Mouse (Mus musculus) CH12.LX (cell line): ENCODE data around the gene Ica1. TPM values are rescaled to one million over a fixed set of nuclear protein-coding genes. Genes with fewer than 3 reads are reported as not detected.

Experiments
- DNase-seq: peaks from one replicate; pipeline ENCODE4 v3.0.0-alpha.2; 2013; ENCODE audit errors: extremely low read depth
- H3K27ac ChIP-seq: 2 replicates; pipeline ENCODE4 v1.5.1; 2012; ENCODE audit warnings: low read depth, mild to moderate bottlenecking, control low read depth, moderate library complexity; ENCODE audit not compliant: insufficient read depth
- H3K27me3 ChIP-seq: replicated peaks from 2 replicates; pipeline ENCODE3; 2012; ENCODE audit warnings: inconsistent platforms
- H3K36me3 ChIP-seq, 2 experiments: replicated peaks in 1 of 2; 2 replicates each; pipeline versions ENCODE3 to v1.6.1; 2012; ENCODE audit warnings: inconsistent platforms in 1 of 2, low read length in 1 of 2, mild to moderate bottlenecking in 1 of 2, mixed read lengths in 1 of 2, moderate library complexity in 1 of 2; ENCODE audit not compliant: control insufficient read depth in 1 of 2, insufficient read depth in 1 of 2
- H3K4me1 ChIP-seq, 2 experiments: 2 replicates each; pipeline ENCODE4 v1.6.1; 2012; ENCODE audit warnings: inconsistent platforms in 1 of 2, moderate library complexity in 1 of 2; ENCODE audit not compliant: insufficient read depth in 2 of 2, control insufficient read depth in 1 of 2
- H3K4me2 ChIP-seq: 2 replicates; pipeline ENCODE4 v1.6.1; 2012; ENCODE audit warnings: low read depth, mild to moderate bottlenecking, control low read depth; ENCODE audit not compliant: poor library complexity, insufficient read depth, severe bottlenecking
- H3K4me3 ChIP-seq, 3 experiments: fragments of 150-350 bp in 1 of 3; sonication (generic) in 1 of 3; replicated peaks in 1 of 3; 2 replicates each; pipeline versions ENCODE3 to v1.5.1; 2011 to 2012; ENCODE audit warnings: low read depth in 2 of 3, low read length in 2 of 3, mild to moderate bottlenecking in 2 of 3, moderate library complexity in 2 of 3, control low read depth in 1 of 3, improper control_type of control experiment in 1 of 3, inconsistent platforms in 1 of 3, mixed read lengths in 1 of 3; ENCODE audit not compliant: poor library complexity in 1 of 3
- H3K79me2 ChIP-seq: replicated peaks from 2 replicates; pipeline ENCODE4 v1.6.1; 2012; ENCODE audit warnings: mild to moderate bottlenecking, moderate library complexity; ENCODE audit not compliant: control insufficient read depth, poor library complexity, insufficient read depth, severe bottlenecking; ENCODE audit errors: extremely low read depth
- H3K9ac ChIP-seq: 2 replicates; pipeline ENCODE4 v1.6.1; 2012; ENCODE audit warnings: low read depth, mild to moderate bottlenecking, control low read depth, moderate library complexity; ENCODE audit not compliant: insufficient read depth
- H3K9me3 ChIP-seq: replicated peaks from 2 replicates; pipeline ENCODE3; 2012; ENCODE audit warnings: low read length, inconsistent platforms, mixed read lengths
- BHLHE40 ChIP-seq: IDR thresholded peaks from 2 replicates; pipeline ENCODE4 v1.6.1; 2011; ENCODE audit warnings: mild to moderate bottlenecking, low read depth, low read length, improper control_type of control experiment
- CHD2 ChIP-seq: IDR thresholded peaks from 2 replicates; pipeline ENCODE4 v1.6.1; 2011; ENCODE audit warnings: low read length, improper control_type of control experiment
- EP300 ChIP-seq: IDR thresholded peaks from 2 replicates; pipeline ENCODE4 v1.6.1; 2011; ENCODE audit warnings: low read length, improper control_type of control experiment
- GABPA ChIP-seq: IDR thresholded peaks from 2 replicates; pipeline ENCODE4 v1.6.1; 2012; ENCODE audit warnings: low read depth, low read length, improper control_type of control experiment, inconsistent platforms; ENCODE audit not compliant: insufficient replicate concordance
- JUND ChIP-seq: conservative IDR thresholded peaks from 2 replicates; pipeline ENCODE4 v1.6.1; 2011; ENCODE audit warnings: low read depth, low read length, improper control_type of control experiment
- MAFK ChIP-seq: IDR thresholded peaks from 2 replicates; pipeline ENCODE4 v1.6.1; 2011; ENCODE audit warnings: low read length, improper control_type of control experiment; ENCODE audit not compliant: insufficient replicate concordance
- MAX ChIP-seq: IDR thresholded peaks from 2 replicates; pipeline ENCODE4 v1.6.1; 2011; ENCODE audit warnings: low read length, improper control_type of control experiment
- MAZ ChIP-seq: IDR thresholded peaks from 2 replicates; pipeline ENCODE4 v1.6.1; 2012; ENCODE audit warnings: low read depth, mild to moderate bottlenecking, inconsistent platforms, low read length, improper control_type of control experiment, moderate library complexity
- MEF2A ChIP-seq: IDR thresholded peaks from 2 replicates; pipeline ENCODE4 v1.6.1; 2014; ENCODE audit warnings: low read depth, mild to moderate bottlenecking, inconsistent platforms, low read length, improper control_type of control experiment, borderline replicate concordance
- MYC ChIP-seq: IDR thresholded peaks from 2 replicates; pipeline ENCODE4 v1.6.1; 2011; ENCODE audit warnings: low read depth, mild to moderate bottlenecking, improper control_type of control experiment, low read length
- POLR2AphosphoS2 ChIP-seq: IDR thresholded peaks from 2 replicates; pipeline ENCODE4 v1.6.1; 2011; ENCODE audit warnings: low read depth, low read length, improper control_type of control experiment
- RCOR1 ChIP-seq: conservative IDR thresholded peaks from 2 replicates; pipeline ENCODE4 v1.6.1; 2012; ENCODE audit warnings: low read depth, mild to moderate bottlenecking, inconsistent platforms, low read length, improper control_type of control experiment
- TCF12 ChIP-seq: IDR thresholded peaks from 2 replicates; pipeline ENCODE4 v1.6.1; 2014; ENCODE audit warnings: low read depth, mild to moderate bottlenecking, inconsistent platforms, low read length, improper control_type of control experiment
- UBTF ChIP-seq: IDR thresholded peaks from 2 replicates; pipeline ENCODE4 v1.6.1; 2012; ENCODE audit warnings: low read depth, mild to moderate bottlenecking, inconsistent platforms, low read length, improper control_type of control experiment, moderate library complexity
- USF1 ChIP-seq: IDR thresholded peaks from 2 replicates; pipeline ENCODE4 v1.6.1; 2014; ENCODE audit warnings: low read depth, mild to moderate bottlenecking, inconsistent platforms, low read length, improper control_type of control experiment
- USF2 ChIP-seq: conservative IDR thresholded peaks from 2 replicates; pipeline ENCODE4 v1.6.1; 2011; ENCODE audit warnings: low read depth, low read length, improper control_type of control experiment
- ZC3H11A ChIP-seq: IDR thresholded peaks from 2 replicates; pipeline ENCODE4 v1.6.1; 2012; ENCODE audit warnings: low read depth, mild to moderate bottlenecking, inconsistent platforms, low read length, improper control_type of control experiment
- ZKSCAN1 ChIP-seq: IDR thresholded peaks from 2 replicates; pipeline ENCODE4 v1.6.1; 2012; ENCODE audit warnings: low read depth, inconsistent platforms, low read length, improper control_type of control experiment, borderline replicate concordance
- ZMIZ1 ChIP-seq: IDR thresholded peaks from 2 replicates; pipeline ENCODE4 v1.6.1; 2012; ENCODE audit warnings: low read depth, mild to moderate bottlenecking, inconsistent platforms, low read length, improper control_type of control experiment
- dilution Hi-C: fragments of 300-500 bp; cut with MboI; formaldehyde crosslinking; loops from 2 replicates; pipeline ENCODE4 v1.14.3; 2020; ENCODE audit warnings: low sequenced_read_pairs; ENCODE audit not compliant: extremely low pct_unique_long_range_greater_than_20kb, extremely low pct_ligation_motif_present
- in situ Hi-C: fragments of 300-500 bp; cut with MboI; formaldehyde crosslinking; loops from 3 replicates; pipeline ENCODE4 v1.14.3; 2019; ENCODE audit warnings: low sequenced_read_pairs, low pct_ligation_motif_present, low pct_unique_long_range_greater_than_20kb, mixed read lengths
- polyA plus RNA-seq: library from polyadenylated mRNA; unstranded; fragments of >175 nt; gene quantifications from 2 replicates; pipeline ENCODE4 v1.2.1, GENCODE M21; 2012; ENCODE audit warnings: low read depth; ENCODE audit not compliant: insufficient read length
- total RNA-seq, 2 experiments: library from RNA; depleted of rRNA; stranded (reverse); fragments of 300-350 nt in 1 of 2; fragments of >200 nt in 1 of 2; gene quantifications; 2 replicates each; pipeline ENCODE4 v1.2.3; 2012 to 2014

Gene Ica1
- total and polyA plus RNA-seq, 3 experiments: 0.59 TPM; not detected in 2

DNA sequence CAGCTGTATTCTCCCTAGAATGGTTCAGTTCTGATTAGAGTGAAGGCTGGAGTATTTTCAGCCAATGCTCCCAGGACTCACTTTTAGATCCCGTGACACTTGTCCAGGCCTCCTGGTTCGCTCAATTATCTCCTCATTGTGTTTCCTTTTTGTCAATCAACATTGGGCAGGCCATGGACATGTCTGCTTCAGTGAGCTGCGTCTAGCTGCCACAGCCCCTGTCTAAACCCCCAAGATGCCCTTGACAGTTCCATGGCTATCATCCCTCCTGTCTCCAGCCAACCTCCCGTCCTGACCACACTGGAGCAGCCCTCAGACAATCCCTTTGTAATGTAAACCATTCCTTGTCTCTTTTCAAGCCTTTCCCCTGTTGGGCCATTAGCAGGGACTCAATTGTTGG lies 116.9 kb downstream of the Ica1 start:
- Histone ChIP-seq H3K4me2 (no peak overlapping the region), H3K4me1 (peaks cover 3 to 17% of the 10 kb centered on the region in 2 experiments), H3K9ac (no peak overlapping the region), H3K4me3 (no peak overlapping the region), H3K27ac (no peak overlapping the region), H3K27me3 (no peaks in the 10 kb centered on the region), H3K36me3 (no peaks in the 10 kb centered on the region), H3K79me2 (no peaks in the 10 kb centered on the region), H3K9me3 (no peaks in the 10 kb centered on the region)
- TF ChIP-seq EP300: no peak
- no peak for TF ChIP-seq RCOR1
- TF ChIP-seq JUND: no peak
- no peak for TF ChIP-seq MAX
- TF ChIP-seq ZC3H11A: no peak
- no peak for TF ChIP-seq USF2
- TF ChIP-seq UBTF: no peak
- TF ChIP-seq TCF12: no peak
- no peak for TF ChIP-seq ZKSCAN1
- TF ChIP-seq BHLHE40: no peak
- TF ChIP-seq USF1: no peak
- no peak for TF ChIP-seq MAFK
- no peak for TF ChIP-seq POLR2AphosphoS2
- no peak for TF ChIP-seq GABPA
- TF ChIP-seq MEF2A: no peak
- TF ChIP-seq MYC: no peak
- no peak for TF ChIP-seq ZMIZ1
- DNase-seq: no peak
- dilution Hi-C loops: no loop called here
- in situ Hi-C loops: no loop called here

DNA sequence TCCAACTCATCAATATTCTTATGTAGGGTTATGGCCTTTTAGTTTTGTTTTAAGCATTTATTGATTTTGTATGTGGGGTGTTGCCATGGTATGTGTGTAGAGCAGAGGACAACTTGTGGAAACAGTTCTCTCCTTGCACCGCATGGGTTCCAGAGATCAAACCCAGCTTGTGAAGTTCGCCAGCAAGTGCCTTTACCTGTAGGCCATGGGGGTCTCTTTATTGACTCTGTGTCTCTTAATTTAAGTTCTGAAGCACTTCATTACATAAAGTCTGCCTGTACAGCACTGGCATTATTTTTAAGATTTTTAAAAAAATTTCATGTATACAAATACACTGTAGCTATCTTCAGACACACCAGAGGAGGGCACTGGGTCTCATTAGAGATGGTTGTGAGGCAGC lies 118.2 kb downstream of the Ica1 start:
- Histone ChIP-seq H3K9ac (no peak overlapping the region), H3K9me3 (peaks cover 3% of the 10 kb centered on the region), H3K4me3 (no peak overlapping the region), H3K4me1 (peaks cover 3 to 10% of the 10 kb centered on the region in 2 experiments), H3K79me2 (no peaks in the 10 kb centered on the region)
- no peak for DNase-seq
- in situ Hi-C loops: no loop called here
- dilution Hi-C loops: no loop called here
- TF ChIP-seq TCF12 (no peak), CHD2 (no peak), MAZ (no peak), ZMIZ1 (no peak)
- TF ChIP-seq, all 38 proteins: peak for 0
- Histone ChIP-seq H3K27ac (no peak overlapping the region), H3K27me3 (no peaks in the 10 kb centered on the region), H3K36me3 (no peaks in the 10 kb centered on the region), H3K4me2 (no peak overlapping the region)
